Mouse (Mus musculus) limb, embryonic 11.5 days (tissue): ENCODE data around the gene Ciz1. TPM values are rescaled to one million over a fixed set of nuclear protein-coding genes. Genes with fewer than 3 reads are reported as not detected.
A peak's percentile ranks its signal among the peaks of the same experiment; 100 is the strongest.

Source experiments
- ATAC-seq: fragments of 200-750 bp; cut with Nextera tagmentation; 2 replicates; pipeline ENCODE4 v1.8.0; 2017; ENCODE audit warnings: low read depth; ENCODE audit not compliant: insufficient number of reproducible peaks, low FRiP score, low TSS enrichment
- DNase-seq: peaks from one replicate; pipeline ENCODE4 v3.0.0-alpha.2; 2015; ENCODE audit warnings: low spot score
- H3K27ac ChIP-seq: fragments of 300-500 bp; sonication (generic); replicated peaks from 2 replicates; pipeline ENCODE4 v1.5.1; 2014; ENCODE audit warnings: low read depth, mild to moderate bottlenecking, low read length
- H3K27me3 ChIP-seq: fragments of 300-500 bp; sonication (generic); 2 replicates; pipeline ENCODE4 v1.6.1; 2014; ENCODE audit warnings: mild to moderate bottlenecking, low read length, mixed read lengths; ENCODE audit not compliant: control insufficient read depth, insufficient read depth
- H3K36me3 ChIP-seq: fragments of 300-500 bp; sonication (generic); 2 replicates; pipeline ENCODE4 v1.6.1; 2014; ENCODE audit warnings: mild to moderate bottlenecking, low read length, moderate library complexity, mixed read lengths; ENCODE audit not compliant: control insufficient read depth, insufficient read depth
- H3K4me1 ChIP-seq: fragments of 300-500 bp; sonication (generic); 2 replicates; pipeline ENCODE4 v1.6.1; 2014; ENCODE audit warnings: low read length, mixed read lengths; ENCODE audit not compliant: control insufficient read depth, insufficient read depth
- H3K4me2 ChIP-seq: fragments of 300-500 bp; sonication (generic); 2 replicates; pipeline ENCODE4 v1.6.1; 2014; ENCODE audit warnings: low read depth, mild to moderate bottlenecking, moderate library complexity; ENCODE audit not compliant: severe bottlenecking
- H3K4me3 ChIP-seq: fragments of 300-500 bp; sonication (generic); 2 replicates; pipeline ENCODE4 v1.5.1; 2014; ENCODE audit warnings: low read depth, low read length
- H3K9ac ChIP-seq: fragments of 300-500 bp; sonication (generic); 2 replicates; pipeline ENCODE4 v1.6.1; 2014; ENCODE audit warnings: mild to moderate bottlenecking, low read length
- H3K9me3 ChIP-seq: fragments of 300-500 bp; sonication (generic); 2 replicates; pipeline ENCODE4 v1.6.1; 2016; ENCODE audit warnings: low read length; ENCODE audit not compliant: control insufficient read depth
- WGBS: fragments of 180-500 bp; shearing (Covaris S2); extraction: QIAGEN DNeasy Blood & Tissue Kit; methylation state at CpG from one replicate; pipeline ENCODE4 v1.1.7; 2014; 5-methylcytosine and 5-hydroxymethylcytosine counted together
- polyA plus RNA-seq: library from polyadenylated mRNA; unstranded; fragments of >200 nt; fragmentation: Nextera tagmentation; extraction: Ambion mirVana; gene quantifications from 2 replicates; pipeline ENCODE4 v1.2.1, GENCODE M21; 2014

Gene Ciz1
- polyA plus RNA-seq, 1 experiment from 2014 or later = 52.2 TPM

DNA sequence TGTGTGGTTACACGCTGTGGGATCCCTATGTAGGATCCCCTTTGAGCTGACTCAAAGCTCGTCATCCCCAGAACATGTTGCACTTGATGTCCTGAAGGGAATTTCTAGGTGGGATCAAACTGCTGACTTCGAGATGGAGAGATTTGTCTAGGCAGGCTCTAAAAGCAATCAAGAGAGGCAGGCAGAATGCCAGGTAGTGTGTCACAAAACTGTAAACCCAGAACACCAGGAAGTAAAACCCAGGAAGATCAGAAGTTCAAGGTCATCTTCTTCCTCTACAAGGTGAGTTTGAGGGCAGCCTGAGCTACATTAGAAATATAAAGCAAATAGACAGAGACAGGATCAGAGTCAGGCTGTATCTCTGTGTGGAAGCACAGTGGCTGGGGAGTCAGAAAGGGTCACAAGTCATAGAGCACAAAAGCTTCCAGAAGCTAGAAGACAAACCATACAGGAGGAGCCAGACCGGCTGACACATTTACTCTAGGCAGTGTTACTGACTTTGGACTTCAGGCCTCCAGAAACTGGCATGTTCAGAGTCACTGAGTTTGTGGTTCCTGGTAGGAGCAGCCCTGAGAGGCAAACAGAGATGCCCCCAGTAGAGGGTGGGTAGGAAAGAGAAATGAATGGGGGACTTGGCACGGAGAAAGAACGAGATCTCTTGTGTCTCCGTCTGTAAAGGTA lies 55.2 kb downstream of the Ciz1 start:
- Histone ChIP-seq H3K27ac (0 out of 2 replicates have a peak overlapping the region, but pooled peaks have one; percentile 14), H3K4me3 (no peak overlapping the region), H3K4me2 (no peak overlapping the region), H3K27me3 (no peaks in the 10 kb centered on the region), H3K4me1 (peaks cover 10% of the 10 kb centered on the region; the same call in 1 of the 2 replicates), H3K9me3 (no peaks in the 10 kb centered on the region), H3K9ac (no peak overlapping the region), H3K36me3 (no peaks in the 10 kb centered on the region)
- ATAC-seq = no peak
- 86% methylated on average over 7 of the region's 7 CpGs for WGBS
- no peak for DNase-seq

- Histone ChIP-seq H3K36me3 (no peaks in the 10 kb centered on the region; the same call in 1 of the 2 replicates), H3K4me3 (no peak overlapping the region), H3K4me1 (peaks cover 10% of the 10 kb centered on the region; the same call in 1 of the 2 replicates), H3K27ac (peak overlapping the region; percentile 95), H3K9me3 (no peaks in the 10 kb centered on the region), H3K27me3 (no peaks in the 10 kb centered on the region), H3K4me2 (peak overlapping the region; percentile 29), H3K9ac (peak overlapping the region; percentile 46)
- peak; percentile 82 for DNase-seq
- WGBS = 36% methylated on average over 25 of the region's 25 CpGs
- ATAC-seq = peak; percentile 69
These were observed 56.6 kb downstream of the Ciz1 start for GRCm38 (mm10) chr2:32408429-32409424.

GRCm38 (mm10) chr2:32411407-32411806 lies 59.3 kb downstream of the Ciz1 start:
- no peak overlapping the region for H3K27ac ChIP-seq
- WGBS = 87% methylated on average over 7 of the region's 7 CpGs
- no peak for ATAC-seq

GRCm38 (mm10) chr2:32412742-32413531 lies 60.8 kb downstream of the Ciz1 start:
- peaks cover 10% of the 10 kb centered on the region; the same call in 1 of the 2 replicates for H3K4me1 ChIP-seq
- no peak overlapping the region for H3K4me2 ChIP-seq
- H3K27ac ChIP-seq = no peak overlapping the region
- ATAC-seq (no peak), DNase-seq (no peak)
- H3K27me3 ChIP-seq = no peaks in the 10 kb centered on the region
- H3K36me3 ChIP-seq = peaks cover 22% of the 10 kb centered on the region; the same call in 1 of the 2 replicates
- H3K4me3 ChIP-seq = no peak overlapping the region
- H3K9me3 ChIP-seq = no peaks in the 10 kb centered on the region
- no peak overlapping the region for H3K9ac ChIP-seq
- WGBS = 91% methylated on average over 6 of the region's 6 CpGs

More at GRCm38 (mm10) chr2:32411407-32411806, 59.3 kb downstream of the Ciz1 start:
- Histone ChIP-seq H3K9me3 (no peaks in the 10 kb centered on the region), H3K27me3 (no peaks in the 10 kb centered on the region), H3K4me1 (peaks cover 10% of the 10 kb centered on the region; the same call in 1 of the 2 replicates), H3K4me3 (no peak overlapping the region), H3K4me2 (no peak overlapping the region), H3K36me3 (peaks cover 13% of the 10 kb centered on the region; the same call in 1 of the 2 replicates), H3K9ac (no peak overlapping the region)
- DNase-seq = no peak

GRCm38 (mm10) chr2:32413936-32414335 lies 61.8 kb downstream of the Ciz1 start:
- H3K36me3 ChIP-seq = peaks cover 22% of the 10 kb centered on the region; the same call in 1 of the 2 replicates
- 45% methylated on average over 5 of the region's 5 CpGs for WGBS
- no peak overlapping the region for H3K4me2 ChIP-seq
- no peak overlapping the region for H3K9ac ChIP-seq
- no peaks in the 10 kb centered on the region for H3K27me3 ChIP-seq
- no peak overlapping the region for H3K4me3 ChIP-seq
- DNase-seq (no peak), ATAC-seq (no peak)
- peaks cover 4% of the 10 kb centered on the region; the same call in 1 of the 2 replicates for H3K4me1 ChIP-seq
- no peak overlapping the region for H3K27ac ChIP-seq
- H3K9me3 ChIP-seq = no peaks in the 10 kb centered on the region

DNA sequence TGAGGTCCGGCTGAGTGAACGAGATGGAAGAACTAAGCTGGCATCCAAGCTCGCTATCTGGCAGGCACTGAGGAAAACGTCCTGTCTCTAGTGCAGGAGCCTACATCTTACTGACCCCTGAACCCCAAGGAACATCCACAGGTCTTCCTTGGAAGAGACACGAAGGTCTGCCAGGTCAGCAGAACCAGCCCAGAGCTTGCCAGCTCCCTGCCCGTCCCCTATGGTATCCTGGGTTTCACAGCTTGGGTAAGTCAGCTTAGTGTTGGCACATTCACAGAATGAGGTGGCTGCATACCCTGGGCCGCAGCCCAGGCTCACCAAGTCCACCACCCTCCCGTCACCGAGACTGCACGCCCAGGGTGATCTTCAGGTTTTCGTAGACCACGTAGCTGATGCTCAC lies 63.7 kb downstream of the Ciz1 start:
- Histone ChIP-seq H3K9ac (no peak overlapping the region), H3K4me2 (no peak overlapping the region), H3K36me3 (peaks cover 25% of the 10 kb centered on the region; the same call in 1 of the 2 replicates), H3K4me1 (no peaks in the 10 kb centered on the region), H3K27me3 (no peaks in the 10 kb centered on the region), H3K27ac (no peak overlapping the region), H3K9me3 (no peaks in the 10 kb centered on the region), H3K4me3 (no peak overlapping the region)
- ATAC-seq (no peak), DNase-seq (no peak)
- WGBS = 95% methylated on average over 12 of the region's 12 CpGs

- Histone ChIP-seq H3K9ac (no peak overlapping the region), H3K4me1 (no peaks in the 10 kb centered on the region), H3K4me3 (no peak overlapping the region), H3K9me3 (no peaks in the 10 kb centered on the region), H3K27me3 (no peaks in the 10 kb centered on the region), H3K27ac (no peak overlapping the region), H3K36me3 (peaks cover 25% of the 10 kb centered on the region; the same call in 1 of the 2 replicates), H3K4me2 (no peak overlapping the region)
- no peak for DNase-seq
- 81% methylated on average over 2 of the region's 2 CpGs for WGBS
- no peak for ATAC-seq
These were observed 64.4 kb downstream of the Ciz1 start for GRCm38 (mm10) chr2:32416556-32416955.
